Mouse (Mus musculus): ENCODE results near the gene Cnbp.

DNA sequence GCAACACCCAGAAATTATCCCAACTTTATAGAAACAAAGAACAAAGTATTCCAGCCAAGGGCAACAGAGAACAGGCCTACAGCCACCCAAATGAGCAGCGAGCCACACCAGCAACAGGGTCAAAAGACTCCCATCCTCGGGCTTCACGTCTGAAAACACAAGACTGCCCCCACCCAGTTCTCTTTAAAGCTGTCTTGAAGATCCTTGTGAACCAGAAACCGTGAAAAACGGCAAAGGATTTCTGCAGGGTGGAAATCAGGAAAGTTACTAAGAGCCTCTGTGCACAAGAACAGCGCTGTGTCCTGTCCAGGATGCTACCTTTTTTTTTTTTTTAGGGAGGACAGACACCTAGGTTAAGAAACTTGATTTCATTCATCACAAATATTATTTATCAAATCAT lies 40.6 kb downstream of the Cnbp start:
- TF ChIP-seq CTCF (IDR thresholded peaks at IDR 0.05; ENCODE audit: control insufficient read depth, insufficient read depth, low read length) (no peak), POLR2A (IDR thresholded peaks at IDR 0.05; ENCODE audit: borderline replicate concordance, control insufficient read depth, low read depth, low read length) (no peak)

All from bone marrow, adult 2 months (tissue).